Mouse (Mus musculus): ENCODE data around the gene Lpar5. TPM values are rescaled to one million over a fixed set of nuclear protein-coding genes. Genes with fewer than 3 reads are reported as not detected.

The Lpar5 gene
- polyA plus RNA-seq, 1 experiment = 0.81 TPM

DNA sequence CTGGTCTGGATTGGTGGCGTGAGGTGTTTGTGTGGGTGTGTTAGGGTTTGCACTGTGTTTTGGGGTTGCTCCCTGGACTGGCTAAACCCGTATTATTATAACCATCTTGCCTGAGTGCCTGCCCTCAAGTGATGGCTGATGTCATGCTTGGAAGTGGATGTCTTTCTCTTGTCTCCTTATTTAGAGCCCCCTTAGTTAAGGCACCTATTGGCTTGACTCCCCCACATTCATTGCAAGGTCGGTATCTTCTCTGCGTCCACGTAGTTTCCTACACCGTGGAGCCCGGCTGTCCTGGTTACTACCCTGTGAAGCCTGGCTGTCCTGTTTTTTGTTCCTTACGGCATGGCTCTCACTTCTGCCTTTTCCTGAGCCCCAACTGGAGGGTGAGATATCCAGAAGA is 30.2 kb downstream of the Lpar5 start:
- TF ChIP-seq GATA1 (IDR thresholded peaks at IDR 0.05; ENCODE audit: low read length) = no peak

DNA sequence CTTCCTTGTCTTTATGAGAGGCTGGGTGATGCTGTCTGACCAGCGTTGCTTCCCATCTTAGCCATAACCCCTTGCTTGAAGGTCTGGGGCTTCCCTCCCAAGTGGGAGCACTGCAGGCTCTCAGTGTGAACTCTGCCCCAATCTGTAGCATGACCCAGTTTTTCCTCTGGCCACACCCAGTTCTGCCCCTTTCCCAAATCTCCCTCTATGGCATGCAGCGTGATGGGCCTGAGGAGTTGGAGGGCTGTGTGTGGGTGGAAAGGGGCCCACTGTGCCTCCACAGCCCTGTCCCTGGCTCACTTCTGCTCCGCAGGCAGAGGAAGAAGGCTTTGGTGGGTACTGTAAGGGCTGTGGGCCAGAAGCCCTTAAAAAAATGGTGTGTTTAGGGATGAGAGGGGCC is 30.8 kb downstream of the Lpar5 start:
- no peak for TF ChIP-seq GATA1 (IDR thresholded peaks at IDR 0.05; ENCODE audit: low read length)

GRCm38 (mm10) chr6:125099421-125099971 is 31.8 kb downstream of the Lpar5 start:
- TF ChIP-seq GATA1 (IDR thresholded peaks at IDR 0.05; ENCODE audit: low read length) = no peak

- TF ChIP-seq GATA1 (IDR thresholded peaks at IDR 0.05; ENCODE audit: low read length) = no peak
These were observed 33.7 kb downstream of the Lpar5 start for GRCm38 (mm10) chr6:125101444-125101843.

DNA sequence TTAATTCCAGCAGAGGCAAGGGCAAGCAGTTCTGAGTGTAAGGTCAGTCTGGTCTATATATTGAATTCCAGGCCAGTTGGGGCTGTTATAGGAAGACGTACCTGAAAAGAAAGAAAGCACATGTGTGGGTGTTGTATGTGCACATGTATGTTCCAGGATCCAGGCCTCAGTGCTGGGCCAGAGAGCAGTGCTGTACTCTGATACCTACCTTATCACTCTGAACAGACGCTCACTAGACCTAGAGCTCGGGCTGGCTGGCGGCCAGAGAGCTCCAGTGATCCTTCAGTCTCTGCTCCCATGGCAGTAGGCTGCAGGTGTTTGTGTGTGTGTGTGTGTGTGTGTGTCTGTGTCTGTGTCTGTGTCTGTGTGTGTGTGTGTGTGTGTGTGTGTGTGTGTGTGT is 36.5 kb downstream of the Lpar5 start:
- no peak for TF ChIP-seq GATA1 (IDR thresholded peaks at IDR 0.05; ENCODE audit: low read length)

DNA sequence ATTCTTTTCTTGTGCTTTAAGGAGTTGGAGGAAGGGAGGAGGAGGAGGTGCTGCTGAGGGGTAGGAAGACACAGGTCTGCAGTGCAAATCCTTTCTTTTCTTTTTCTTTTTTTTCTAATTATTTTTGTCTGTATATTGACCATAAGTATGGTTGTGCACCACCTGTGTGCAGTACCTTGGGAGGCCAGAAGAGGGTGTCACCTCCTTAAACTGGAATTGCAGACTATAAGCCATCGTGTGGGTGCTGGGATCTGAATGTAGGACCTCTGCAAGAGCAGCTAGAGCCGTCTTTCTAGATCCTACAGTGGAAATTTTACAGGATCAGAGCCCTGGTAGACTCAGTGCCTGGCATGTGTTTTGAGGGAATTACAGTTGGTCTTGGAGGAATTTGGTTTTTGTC is 40.0 kb downstream of the Lpar5 start:
- TF ChIP-seq GATA1 (IDR thresholded peaks at IDR 0.05; ENCODE audit: low read length) = no peak

DNA sequence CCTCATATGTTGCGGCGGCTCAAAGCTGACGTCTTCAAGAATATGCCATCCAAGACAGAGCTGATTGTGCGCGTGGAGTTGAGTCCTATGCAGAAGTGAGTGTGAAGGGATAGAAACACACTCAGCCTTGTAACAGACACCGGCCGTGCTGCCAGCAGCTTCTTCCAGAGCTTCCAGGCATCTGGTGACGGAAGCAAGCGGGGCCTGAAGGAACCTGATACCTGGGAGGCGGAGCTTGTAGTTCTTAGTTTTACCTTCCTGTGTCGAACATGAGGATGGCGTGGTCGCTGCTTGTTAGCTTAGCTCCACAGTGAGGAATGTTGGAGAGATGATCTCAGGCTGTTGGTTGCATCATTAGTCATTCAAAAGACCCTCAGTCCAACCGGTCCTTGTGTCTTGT is 41.7 kb downstream of the Lpar5 start:
- no peak for TF ChIP-seq GATA1 (IDR thresholded peaks at IDR 0.05; ENCODE audit: low read length)

DNA sequence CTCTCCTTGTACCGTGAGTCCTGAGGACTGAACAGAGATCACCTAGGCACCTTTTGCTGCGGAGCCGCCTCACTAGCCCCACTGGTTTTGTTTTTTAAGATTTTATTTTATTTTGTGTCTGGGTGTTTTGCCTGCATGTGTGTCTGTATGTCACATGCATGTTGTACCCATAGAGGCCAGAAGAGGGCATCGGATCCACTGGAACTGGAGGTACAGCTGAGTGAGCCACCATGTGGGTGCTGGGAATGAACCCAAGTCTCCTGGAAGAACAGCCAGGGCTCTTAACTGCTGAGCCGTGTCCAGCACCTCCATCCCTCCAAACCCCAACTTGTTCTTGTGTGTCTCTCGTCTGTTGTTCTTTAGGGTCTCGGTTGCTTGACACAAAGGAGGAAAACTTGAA is 43.2 kb downstream of the Lpar5 start:
- TF ChIP-seq GATA1 (IDR thresholded peaks at IDR 0.05; ENCODE audit: low read length) = no peak

GRCm38 (mm10) chr6:125112553-125112952 is 44.8 kb downstream of the Lpar5 start:
- TF ChIP-seq GATA1 (IDR thresholded peaks at IDR 0.05; ENCODE audit: low read length) = no peak

- TF ChIP-seq GATA1 (IDR thresholded peaks at IDR 0.05; ENCODE audit: low read length) = no peak
These were observed 51.7 kb downstream of the Lpar5 start for GRCm38 (mm10) chr6:125119387-125119786.

GRCm38 (mm10) chr6:125128724-125129123 is 61.0 kb downstream of the Lpar5 start:
- TF ChIP-seq GATA1 (IDR thresholded peaks at IDR 0.05; ENCODE audit: low read length) = no peak

DNA sequence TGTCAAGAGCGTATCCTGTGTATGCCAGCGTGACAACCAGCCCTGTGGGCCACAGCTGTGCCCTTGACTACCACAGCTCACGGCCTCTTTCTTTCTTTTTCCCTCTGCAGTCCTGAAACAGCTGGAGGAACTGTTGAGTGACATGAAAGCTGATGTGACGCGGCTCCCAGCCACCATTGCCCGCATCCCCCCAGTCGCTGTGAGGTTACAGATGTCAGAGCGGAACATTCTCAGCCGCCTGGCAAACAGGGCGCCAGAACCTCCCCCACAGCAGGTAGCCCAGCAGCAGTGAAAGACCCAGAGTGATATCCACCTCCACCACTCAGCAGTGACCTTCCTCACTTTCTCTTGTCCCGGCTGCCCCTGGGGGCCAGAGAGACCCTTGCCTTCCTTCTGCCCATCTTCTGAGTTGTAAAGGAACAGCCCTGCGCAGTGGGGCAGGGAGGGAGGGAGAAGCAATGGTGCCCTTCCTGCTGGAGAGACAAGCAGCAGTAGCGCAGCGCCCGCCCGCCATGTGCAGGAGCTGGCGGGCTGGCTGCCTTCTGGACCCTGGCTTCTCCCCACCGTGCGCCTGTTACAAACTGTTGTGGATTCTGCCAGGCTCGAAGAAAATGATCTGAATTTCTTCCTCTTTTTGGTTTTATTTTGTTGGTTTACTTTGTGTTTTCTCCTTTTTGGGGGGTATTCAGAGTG is 62.1 kb downstream of the Lpar5 start:
- TF ChIP-seq GATA1 (IDR thresholded peaks at IDR 0.05; ENCODE audit: low read length) = no peak

- TF ChIP-seq GATA1 (IDR thresholded peaks at IDR 0.05; ENCODE audit: low read length) = no peak
These were observed 63.8 kb downstream of the Lpar5 start, which contains the start of gene Nop2 for GRCm38 (mm10) chr6:125131302-125132156. Gene Nop2, plus strand, starts transcription at chr6:125131909.

Other genes starting within 250 kb of the Lpar5 start
- gene Usp5, start 238.4 kb upstream of the Lpar5 start, polyA plus RNA-seq (2012) = 54.8 and 73.3 TPM in 2 replicates
- 64.7 and 82.9 TPM in 2 replicates for gene Cdca3, start 238.4 kb upstream of the Lpar5 start, polyA plus RNA-seq (2012)
- gene Gnb3, start 227.6 kb upstream of the Lpar5 start, polyA plus RNA-seq (2012) = not detected in 2 replicates
- not detected in 2 replicates for gene P3h3, start 210.2 kb upstream of the Lpar5 start, polyA plus RNA-seq (2012)
- gene Gpr162, start 203.9 kb upstream of the Lpar5 start, polyA plus RNA-seq (2012) = not detected in 2 replicates
- gene Cd4, start 179.7 kb upstream of the Lpar5 start, polyA plus RNA-seq (2012) = not detected in 2 replicates
- gene Lag3, start 156.2 kb upstream of the Lpar5 start, polyA plus RNA-seq (2012) = not detected in 2 replicates
- 116 and 155 TPM in 2 replicates for gene Ptms, start 147.8 kb upstream of the Lpar5 start, polyA plus RNA-seq (2012)
- 344 and 363 TPM in 2 replicates for gene Mlf2, start 136.5 kb upstream of the Lpar5 start, polyA plus RNA-seq (2012)
- gene Cops7a, start 102.4 kb upstream of the Lpar5 start, polyA plus RNA-seq (2012) = 93.0 and 105 TPM in 2 replicates
- not detected in 2 replicates for gene Pianp, start 71.2 kb upstream of the Lpar5 start, polyA plus RNA-seq (2012)
- gene Zfp384, start 58.8 kb upstream of the Lpar5 start, polyA plus RNA-seq (2012) = 59.3 and 76.3 TPM in 2 replicates
- gene Ing4, start 28.2 kb upstream of the Lpar5 start, polyA plus RNA-seq (2012) = 15.9 and 16.1 TPM in 2 replicates
- 3.0 and 4.4 TPM in 2 replicates for gene Acrbp, start 18.2 kb upstream of the Lpar5 start, polyA plus RNA-seq (2012)
- 194 and 228 TPM in 2 replicates for gene Chd4, start 28.1 kb downstream of the Lpar5 start, polyA plus RNA-seq (2012)
- gene Nop2, start 64.0 kb downstream of the Lpar5 start, polyA plus RNA-seq (2012) = 49.3 and 104 TPM in 2 replicates
- gene Iffo1, start 77.3 kb downstream of the Lpar5 start, polyA plus RNA-seq (2012) = 23.6 and 29.7 TPM in 2 replicates
- gene Gapdh, start 98.5 kb downstream of the Lpar5 start, polyA plus RNA-seq (2012) = 12,939 and 20,956 TPM in 2 replicates
- 265 and 289 TPM in 2 replicates for gene Ncapd2, start 123.8 kb downstream of the Lpar5 start, polyA plus RNA-seq (2012)
- gene Mrpl51, start 123.9 kb downstream of the Lpar5 start, polyA plus RNA-seq (2012) = 176 and 228 TPM in 2 replicates
- gene Vamp1, start 147.6 kb downstream of the Lpar5 start, polyA plus RNA-seq (2012) = 2.3 and 3.1 TPM in 2 replicates
- 1.9 and 2.2 TPM in 2 replicates for gene Tapbpl, start 163.9 kb downstream of the Lpar5 start, polyA plus RNA-seq (2012)
- gene Cd27, start 169.1 kb downstream of the Lpar5 start, polyA plus RNA-seq (2012) = not detected in 2 replicates
- not detected in 2 replicates for gene Tuba3a, start 218.1 kb downstream of the Lpar5 start, polyA plus RNA-seq (2012)
- gene Ltbr, start 246.0 kb downstream of the Lpar5 start, polyA plus RNA-seq (2012) = not detected in 2 replicates

Measured in G1E-ER4 (cell line).